Mouse (Mus musculus) CH12.LX (cell line): ENCODE data around the gene Rnf225.

Source experiments
- CHD1 ChIP-seq: IDR thresholded peaks from 2 replicates; pipeline ENCODE4 v1.6.1; 2012; ENCODE audit warnings: low read depth, low read length, improper control_type of control experiment, inconsistent platforms
- CTCF ChIP-seq, 2 experiments: IDR thresholded peaks in 1 of 2; conservative IDR thresholded peaks in 1 of 2; 2 replicates each; pipeline ENCODE4 v1.5.1; 2011 to 2012; ENCODE audit warnings: low read depth in 2 of 2, low read length in 2 of 2, improper control_type of control experiment in 1 of 2, inconsistent platforms in 1 of 2, mild to moderate bottlenecking in 1 of 2, moderate library complexity in 1 of 2
- ELF1 ChIP-seq: IDR thresholded peaks from 2 replicates; pipeline ENCODE4 v1.6.1; 2014; ENCODE audit warnings: low read depth, mild to moderate bottlenecking, inconsistent platforms, low read length, improper control_type of control experiment
- POLR2A ChIP-seq: IDR thresholded peaks from 2 replicates; pipeline ENCODE4 v1.6.1; 2011; ENCODE audit warnings: low read depth, mild to moderate bottlenecking, improper control_type of control experiment, low read length
- POLR2AphosphoS2 ChIP-seq: IDR thresholded peaks from 2 replicates; pipeline ENCODE4 v1.6.1; 2011; ENCODE audit warnings: low read depth, low read length, improper control_type of control experiment
- SMC3 ChIP-seq: IDR thresholded peaks from 2 replicates; pipeline ENCODE4 v1.6.1; 2011; ENCODE audit warnings: low read depth, low read length, improper control_type of control experiment
- UBTF ChIP-seq: IDR thresholded peaks from 2 replicates; pipeline ENCODE4 v1.6.1; 2012; ENCODE audit warnings: low read depth, mild to moderate bottlenecking, inconsistent platforms, low read length, improper control_type of control experiment, moderate library complexity
- ZC3H11A ChIP-seq: IDR thresholded peaks from 2 replicates; pipeline ENCODE4 v1.6.1; 2012; ENCODE audit warnings: low read depth, mild to moderate bottlenecking, inconsistent platforms, low read length, improper control_type of control experiment
- ZKSCAN1 ChIP-seq: IDR thresholded peaks from 2 replicates; pipeline ENCODE4 v1.6.1; 2012; ENCODE audit warnings: low read depth, inconsistent platforms, low read length, improper control_type of control experiment, borderline replicate concordance

DNA sequence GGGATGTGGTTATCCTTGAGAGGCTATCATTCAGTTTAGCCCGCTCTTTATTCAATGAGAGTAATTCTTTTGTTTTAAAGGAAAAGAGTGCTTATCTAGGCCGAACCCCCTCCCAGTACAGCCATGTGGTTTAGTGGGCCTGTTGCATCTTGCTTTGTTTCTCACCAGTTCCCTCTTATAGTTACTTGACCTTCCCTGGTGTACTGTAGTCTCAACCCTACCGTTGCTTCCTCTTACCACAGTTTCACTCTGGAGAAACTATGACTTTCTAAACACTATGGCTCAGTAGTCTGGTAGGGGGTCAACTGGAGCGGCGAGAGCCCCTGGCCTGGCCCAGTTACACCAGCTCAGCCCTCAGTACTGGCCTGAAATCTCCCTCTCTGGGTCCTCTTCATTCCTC is 39.6 kb upstream of the Rnf225 start:
- TF ChIP-seq POLR2AphosphoS2: no peak
- no peak for TF ChIP-seq POLR2A
- TF ChIP-seq UBTF: no peak
- TF ChIP-seq CTCF (conservative IDR thresholded peaks at IDR 0.05 in 1 of 2, IDR thresholded peaks at IDR 0.05 in 1 of 2; ENCODE audit: low read depth in 2 of 2, low read length in 2 of 2): no peak
- TF ChIP-seq ELF1: no peak
- TF ChIP-seq ZC3H11A: no peak
- TF ChIP-seq CHD1: no peak
- TF ChIP-seq SMC3: no peak
- no peak for TF ChIP-seq ZKSCAN1
